Mouse (Mus musculus) neural tube, embryonic 14.5 days (tissue): ENCODE measurements around the gene Nlrc5. TPM values are rescaled to one million over a fixed set of nuclear protein-coding genes. Genes with fewer than 3 reads are reported as not detected.
"Not testable (repeated sequence)": the region's sequence is repeated elsewhere in the genome, so short reads cannot be mapped to it uniquely, and the experiment has no call there.

ENCODE experiments used
- ATAC-seq: fragments of 200-750 bp; cut with Nextera tagmentation; 2 replicates; pipeline ENCODE4 v1.8.0; 2017; ENCODE audit warnings: low read depth, mild to moderate bottlenecking, moderate TSS enrichment, moderate library complexity
- H3K27ac ChIP-seq: fragments of 300-500 bp; sonication (generic); 2 replicates; pipeline ENCODE4 v1.5.1; 2014; ENCODE audit warnings: low read depth, mild to moderate bottlenecking, control low read depth, low read length, moderate library complexity, mixed read lengths
- H3K27me3 ChIP-seq: fragments of 300-500 bp; sonication (generic); 2 replicates; pipeline ENCODE4 v1.6.1; 2014; ENCODE audit warnings: low read length; ENCODE audit not compliant: control insufficient read depth, insufficient read depth
- H3K36me3 ChIP-seq: fragments of 300-500 bp; sonication (generic); 2 replicates; pipeline ENCODE4 v1.6.1; 2014; ENCODE audit warnings: low read length, mixed read lengths; ENCODE audit not compliant: control insufficient read depth, insufficient read depth
- H3K4me1 ChIP-seq: fragments of 300-500 bp; sonication (generic); 2 replicates; pipeline ENCODE4 v1.6.1; 2014; ENCODE audit warnings: low read length; ENCODE audit not compliant: control insufficient read depth, insufficient read depth
- H3K4me2 ChIP-seq: fragments of 300-500 bp; sonication (generic); 2 replicates; pipeline ENCODE4 v1.6.1; 2014; ENCODE audit warnings: mild to moderate bottlenecking, low read depth, low read length, control low read depth
- H3K4me3 ChIP-seq: fragments of 300-500 bp; sonication (generic); 2 replicates; pipeline ENCODE4 v1.5.1; 2014; ENCODE audit warnings: low read depth, low read length, control low read depth, mixed read lengths
- H3K9ac ChIP-seq: fragments of 300-500 bp; sonication (generic); replicated peaks from 2 replicates; pipeline ENCODE4 v1.6.1; 2014; ENCODE audit warnings: low read depth, mild to moderate bottlenecking, control low read depth, low read length, mixed read lengths
- H3K9me3 ChIP-seq: fragments of 300-500 bp; sonication (generic); 2 replicates; pipeline ENCODE4 v1.6.1; 2016; ENCODE audit warnings: low read length; ENCODE audit not compliant: control insufficient read depth
- WGBS: fragments of 180-500 bp; shearing (Covaris S2); extraction: QIAGEN DNeasy Blood & Tissue Kit; methylation state at CpG from one replicate; pipeline ENCODE4 v1.1.7; 2014; 5-methylcytosine and 5-hydroxymethylcytosine counted together
- polyA plus RNA-seq: library from polyadenylated mRNA; unstranded; fragments of >200 nt; fragmentation: Nextera tagmentation; extraction: Ambion mirVana; gene quantifications from 2 replicates; pipeline ENCODE4 v1.2.1, GENCODE M21; 2014

The Nlrc5 gene
- polyA plus RNA-seq, 1 experiment from 2014 or later, result 0.13 TPM

- Histone ChIP-seq H3K27me3 (no peaks in the 10 kb centered on the region), H3K4me3 (no peak overlapping the region), H3K9ac (no peak overlapping the region), H3K4me2 (no peak overlapping the region), H3K27ac (no peak overlapping the region), H3K36me3 (peaks cover 61% of the 10 kb centered on the region), H3K9me3 (no peaks in the 10 kb centered on the region), H3K4me1 (peaks cover 8% of the 10 kb centered on the region; the same call in 1 of the 2 replicates)
- no peak for ATAC-seq
- WGBS, result 84% methylated on average over 12 of the region's 12 CpGs
Measured at GRCm38 (mm10) chr8:94392147-94392546, 42.0 kb upstream of the Nlrc5 start.

DNA sequence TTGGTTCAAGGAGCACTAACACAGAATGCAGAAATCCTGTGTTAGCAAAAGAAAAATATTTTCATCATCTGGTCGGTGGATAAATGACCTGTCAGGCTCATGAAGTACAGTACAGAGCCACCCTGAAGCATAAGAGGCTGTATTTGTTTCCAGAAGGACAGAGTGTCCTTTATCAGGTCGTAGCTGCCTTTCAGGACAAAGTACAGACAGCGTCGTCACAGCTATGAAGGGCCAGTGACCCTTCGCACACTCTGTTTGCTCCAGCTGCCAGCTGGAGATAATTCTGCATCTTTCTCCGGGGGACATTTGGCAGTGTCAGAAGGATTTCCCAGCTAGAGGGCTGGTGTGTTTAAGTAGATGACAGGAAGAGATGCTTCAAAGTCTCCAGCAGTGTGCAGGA lies 41.5 kb upstream of the Nlrc5 start:
- no peaks in the 10 kb centered on the region for H3K9me3 ChIP-seq

GRCm38 (mm10) chr8:94395851-94396540 lies 38.2 kb upstream of the Nlrc5 start:
- Histone ChIP-seq H3K27me3 (no peaks in the 10 kb centered on the region), H3K27ac (no peak overlapping the region), H3K4me3 (no peak overlapping the region), H3K9ac (no peak overlapping the region), H3K36me3 (peaks cover 44% of the 10 kb centered on the region), H3K4me2 (no peak overlapping the region), H3K9me3 (no peaks in the 10 kb centered on the region), H3K4me1 (no peaks in the 10 kb centered on the region)
- 92% methylated on average over 6 of the region's 6 CpGs for WGBS
- ATAC-seq, result no peak

More for the DNA sequence above, 41.5 kb upstream of the Nlrc5 start:
- H3K4me2 ChIP-seq, result no peak overlapping the region
- peaks cover 61% of the 10 kb centered on the region for H3K36me3 ChIP-seq
- no peak overlapping the region for H3K27ac ChIP-seq
- H3K4me3 ChIP-seq, result no peak overlapping the region
- H3K4me1 ChIP-seq, result peaks cover 7% of the 10 kb centered on the region; the same call in 1 of the 2 replicates
- 80% methylated on average over 6 of the region's 6 CpGs for WGBS
- no peak overlapping the region for H3K9ac ChIP-seq
- no peak for ATAC-seq
- H3K27me3 ChIP-seq, result no peaks in the 10 kb centered on the region

- peak; percentile 38; the same call in 1 of the 2 replicates for ATAC-seq
Measured at GRCm38 (mm10) chr8:94396964-94397657, 37.0 kb upstream of the Nlrc5 start.

GRCm38 (mm10) chr8:94398587-94398986 lies 35.6 kb upstream of the Nlrc5 start:
- 88% methylated on average over 6 of the region's 6 CpGs for WGBS
- H3K9ac ChIP-seq, result no peak overlapping the region
- H3K36me3 ChIP-seq, result peaks cover 20% of the 10 kb centered on the region
- H3K4me1 ChIP-seq, result no peaks in the 10 kb centered on the region
- no peaks in the 10 kb centered on the region for H3K27me3 ChIP-seq
- ATAC-seq, result no peak
- no peaks in the 10 kb centered on the region for H3K9me3 ChIP-seq
- H3K27ac ChIP-seq, result no peak overlapping the region
- H3K4me3 ChIP-seq, result no peak overlapping the region
- H3K4me2 ChIP-seq, result no peak overlapping the region

More at GRCm38 (mm10) chr8:94396964-94397657, 37.0 kb upstream of the Nlrc5 start:
- Histone ChIP-seq H3K4me1 (no peaks in the 10 kb centered on the region), H3K9ac (no peak overlapping the region), H3K27me3 (no peaks in the 10 kb centered on the region), H3K36me3 (peaks cover 32% of the 10 kb centered on the region), H3K4me2 (no peak overlapping the region), H3K4me3 (no peak overlapping the region), H3K27ac (no peak overlapping the region), H3K9me3 (no peaks in the 10 kb centered on the region)
- 71% methylated on average over 11 of the region's 11 CpGs for WGBS

GRCm38 (mm10) chr8:94399361-94399953 lies 34.7 kb upstream of the Nlrc5 start:
- no peak for ATAC-seq
- 94% methylated on average over 3 of the region's 3 CpGs for WGBS
- Histone ChIP-seq H3K9me3 (no peaks in the 10 kb centered on the region), H3K9ac (no peak overlapping the region), H3K36me3 (peaks cover 13% of the 10 kb centered on the region), H3K4me3 (no peak overlapping the region), H3K27me3 (no peaks in the 10 kb centered on the region), H3K4me1 (no peaks in the 10 kb centered on the region), H3K27ac (no peak overlapping the region), H3K4me2 (no peak overlapping the region)

DNA sequence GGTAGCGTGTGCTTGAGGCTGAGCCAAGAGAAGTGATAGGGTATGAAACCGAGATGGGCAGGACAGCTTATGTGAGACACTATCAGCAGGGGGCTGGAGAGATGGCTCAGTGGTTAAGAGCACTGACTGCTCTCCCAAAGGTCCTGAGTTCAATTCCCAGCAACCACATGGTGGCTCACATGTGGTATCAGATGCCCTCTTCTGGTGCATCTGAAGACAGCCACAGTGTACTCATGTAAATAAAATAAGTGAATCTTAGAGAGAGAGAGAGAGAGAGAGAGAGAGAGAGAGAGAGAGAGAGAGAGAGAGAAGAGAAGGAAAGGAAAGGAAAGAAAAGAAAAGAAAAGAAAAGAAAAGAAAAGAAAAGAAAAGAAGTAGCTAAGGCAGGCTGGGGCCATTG lies 34.2 kb upstream of the Nlrc5 start:
- not testable (repeated sequence) for H3K27ac ChIP-seq, H3K27me3 ChIP-seq, H3K9me3 ChIP-seq, H3K4me1 ChIP-seq, H3K36me3 ChIP-seq, H3K4me2 ChIP-seq, H3K4me3 ChIP-seq, H3K9ac ChIP-seq, ATAC-seq
- 89% methylated on average over 2 of the region's 2 CpGs for WGBS

GRCm38 (mm10) chr8:94408443-94409080 lies 25.6 kb upstream of the Nlrc5 start:
- H3K27ac ChIP-seq, result no peak overlapping the region
- H3K27me3 ChIP-seq, result no peaks in the 10 kb centered on the region
- no peaks in the 10 kb centered on the region for H3K36me3 ChIP-seq
- no peaks in the 10 kb centered on the region for H3K9me3 ChIP-seq
- no peak for ATAC-seq
- WGBS, result 77% methylated on average over 8 of the region's 8 CpGs
- no peak overlapping the region for H3K4me2 ChIP-seq
- no peak overlapping the region for H3K4me3 ChIP-seq
- no peak overlapping the region for H3K9ac ChIP-seq
- H3K4me1 ChIP-seq, result no peaks in the 10 kb centered on the region

GRCm38 (mm10) chr8:94409523-94409922 lies 24.6 kb upstream of the Nlrc5 start:
- Histone ChIP-seq H3K4me1 (no peaks in the 10 kb centered on the region), H3K27me3 (no peaks in the 10 kb centered on the region), H3K4me2 (no peak overlapping the region), H3K27ac (no peak overlapping the region), H3K4me3 (no peak overlapping the region), H3K9me3 (no peaks in the 10 kb centered on the region), H3K36me3 (no peaks in the 10 kb centered on the region), H3K9ac (no peak overlapping the region)
- 89% methylated on average over 7 of the region's 7 CpGs for WGBS
- ATAC-seq, result no peak
